Mouse (Mus musculus) stomach, embryonic 14.5 days (tissue): Measurements from ENCODE around the gene Degs1. TPM values are rescaled to one million over a fixed set of nuclear protein-coding genes. Genes with fewer than 3 reads are reported as not detected.
A peak's percentile ranks its signal among the peaks of the same experiment; 100 is the strongest.

ENCODE experiments used
- ATAC-seq: fragments of 200-750 bp; cut with Nextera tagmentation; 2 replicates; pipeline ENCODE4 v1.8.0; 2017; ENCODE audit warnings: low read depth, moderate TSS enrichment; ENCODE audit not compliant: insufficient number of reproducible peaks, insufficient read depth, low FRiP score
- H3K27ac ChIP-seq: fragments of 300-500 bp; sonication (generic); 2 replicates; pipeline ENCODE4 v1.5.1; 2014; ENCODE audit warnings: mild to moderate bottlenecking, low read length, moderate library complexity, mixed read lengths
- H3K27me3 ChIP-seq: fragments of 300-500 bp; sonication (generic); 2 replicates; pipeline ENCODE4 v1.6.1; 2014; ENCODE audit warnings: low read length, control low read depth, mixed read lengths; ENCODE audit not compliant: control insufficient read depth, insufficient read depth
- H3K36me3 ChIP-seq: fragments of 300-500 bp; sonication (generic); 2 replicates; pipeline ENCODE4 v1.6.1; 2014; ENCODE audit warnings: mild to moderate bottlenecking, control low read depth, low read length, moderate library complexity, mixed read lengths; ENCODE audit not compliant: control insufficient read depth, insufficient read depth
- H3K4me1 ChIP-seq: fragments of 300-500 bp; sonication (generic); 2 replicates; pipeline ENCODE4 v1.6.1; 2014; ENCODE audit warnings: low read length, control low read depth, mixed read lengths; ENCODE audit not compliant: control insufficient read depth, insufficient read depth
- H3K4me2 ChIP-seq: fragments of 300-500 bp; sonication (generic); replicated peaks from 2 replicates; pipeline ENCODE4 v1.6.1; 2014; ENCODE audit warnings: low read depth, low read length, control low read depth
- H3K4me3 ChIP-seq: fragments of 300-500 bp; sonication (generic); 2 replicates; pipeline ENCODE4 v1.5.1; 2014; ENCODE audit warnings: low read depth, low read length, control low read depth
- H3K9ac ChIP-seq: fragments of 300-500 bp; sonication (generic); replicated peaks from 2 replicates; pipeline ENCODE4 v1.6.1; 2014; ENCODE audit warnings: low read depth, mild to moderate bottlenecking, control low read depth, low read length, moderate library complexity, mixed read lengths
- H3K9me3 ChIP-seq: fragments of 300-500 bp; sonication (generic); 2 replicates; pipeline ENCODE4 v1.6.1; 2016; ENCODE audit warnings: low read depth, low read length, control low read depth; ENCODE audit not compliant: control insufficient read depth
- WGBS: fragments of 180-500 bp; shearing (Covaris S2); extraction: QIAGEN DNeasy Blood & Tissue Kit; methylation state at CpG from one replicate; pipeline ENCODE4 v1.1.7; 2014; 5-methylcytosine and 5-hydroxymethylcytosine counted together
- polyA plus RNA-seq: library from polyadenylated mRNA; unstranded; fragments of >200 nt; fragmentation: Nextera tagmentation; extraction: Ambion mirVana; gene quantifications from 2 replicates; pipeline ENCODE4 v1.2.1, GENCODE M21; 2014

Gene Degs1
- polyA plus RNA-seq, 1 experiment from 2014 or later: 119 TPM

GRCm38 (mm10) chr1:182275109-182275508 lies 7.5 kb downstream of the Degs1 start:
- Histone ChIP-seq H3K9me3 (no peaks in the 10 kb centered on the region), H3K4me1 (no peaks in the 10 kb centered on the region), H3K9ac (no peak overlapping the region), H3K4me3 (no peak overlapping the region), H3K27me3 (no peaks in the 10 kb centered on the region), H3K4me2 (no peak overlapping the region), H3K36me3 (peaks cover 35% of the 10 kb centered on the region), H3K27ac (no peak overlapping the region)
- no peak for ATAC-seq
- WGBS: 81% methylated on average over 6 of the region's 6 CpGs

- no peaks in the 10 kb centered on the region for H3K27me3 ChIP-seq
- peaks cover 13% of the 10 kb centered on the region for H3K36me3 ChIP-seq
- no peak overlapping the region for H3K4me2 ChIP-seq
- 77% methylated on average over 5 of the region's 5 CpGs for WGBS
- no peak overlapping the region for H3K4me3 ChIP-seq
- no peak for ATAC-seq
- H3K4me1 ChIP-seq: no peaks in the 10 kb centered on the region
- no peaks in the 10 kb centered on the region for H3K9me3 ChIP-seq
- no peak overlapping the region for H3K9ac ChIP-seq
- no peak overlapping the region for H3K27ac ChIP-seq
These were observed 11.0 kb downstream of the Degs1 start for GRCm38 (mm10) chr1:182271632-182272031.

GRCm38 (mm10) chr1:182271130-182271529 lies 11.5 kb downstream of the Degs1 start:
- H3K36me3 ChIP-seq: peaks cover 9% of the 10 kb centered on the region
- WGBS: 86% methylated on average over 5 of the region's 5 CpGs

GRCm38 (mm10) chr1:182268317-182268716 lies 14.3 kb downstream of the Degs1 start:
- Histone ChIP-seq H3K9ac (no peak overlapping the region), H3K4me1 (no peaks in the 10 kb centered on the region), H3K4me3 (no peak overlapping the region), H3K27me3 (no peaks in the 10 kb centered on the region), H3K9me3 (no peaks in the 10 kb centered on the region), H3K4me2 (no peak overlapping the region), H3K27ac (no peak overlapping the region), H3K36me3 (no peaks in the 10 kb centered on the region)
- 62% methylated on average over 4 of the region's 4 CpGs for WGBS
- ATAC-seq: no peak

More at GRCm38 (mm10) chr1:182271130-182271529, 11.5 kb downstream of the Degs1 start:
- H3K9me3 ChIP-seq: no peaks in the 10 kb centered on the region
- no peak overlapping the region for H3K27ac ChIP-seq
- H3K4me2 ChIP-seq: no peak overlapping the region
- no peak overlapping the region for H3K4me3 ChIP-seq
- no peak for ATAC-seq
- H3K4me1 ChIP-seq: no peaks in the 10 kb centered on the region
- no peak overlapping the region for H3K9ac ChIP-seq
- no peaks in the 10 kb centered on the region for H3K27me3 ChIP-seq

- Histone ChIP-seq H3K36me3 (no peaks in the 10 kb centered on the region), H3K9ac (no peak overlapping the region), H3K4me3 (no peak overlapping the region), H3K4me2 (no peak overlapping the region), H3K9me3 (no peaks in the 10 kb centered on the region), H3K27ac (no peak overlapping the region), H3K27me3 (no peaks in the 10 kb centered on the region), H3K4me1 (no peaks in the 10 kb centered on the region)
- no peak for ATAC-seq
- WGBS: 76% methylated on average over 11 of the region's 11 CpGs
These were observed 16.5 kb downstream of the Degs1 start for GRCm38 (mm10) chr1:182266028-182266525.

GRCm38 (mm10) chr1:182256041-182256680 lies 26.4 kb downstream of the Degs1 start:
- Histone ChIP-seq H3K27me3 (no peaks in the 10 kb centered on the region), H3K9ac (no peak overlapping the region), H3K36me3 (no peaks in the 10 kb centered on the region), H3K4me1 (no peaks in the 10 kb centered on the region), H3K27ac (peak overlapping the region; percentile 67; the same call in 1 of the 2 replicates), H3K9me3 (no peaks in the 10 kb centered on the region), H3K4me2 (no peak overlapping the region), H3K4me3 (no peak overlapping the region)
- peak; percentile 84 for ATAC-seq
- WGBS: 69% methylated on average over 11 of the region's 11 CpGs

GRCm38 (mm10) chr1:182255031-182255430 lies 27.6 kb downstream of the Degs1 start:
- no peak overlapping the region for H3K4me3 ChIP-seq
- 67% methylated on average over 11 of the region's 11 CpGs for WGBS
- ATAC-seq: no peak
- no peak overlapping the region for H3K27ac ChIP-seq
- H3K4me1 ChIP-seq: no peaks in the 10 kb centered on the region
- H3K27me3 ChIP-seq: no peaks in the 10 kb centered on the region
- H3K4me2 ChIP-seq: no peak overlapping the region
- H3K9ac ChIP-seq: no peak overlapping the region
- no peaks in the 10 kb centered on the region for H3K36me3 ChIP-seq
- no peaks in the 10 kb centered on the region for H3K9me3 ChIP-seq

GRCm38 (mm10) chr1:182254618-182255017 lies 28.0 kb downstream of the Degs1 start:
- WGBS: 89% methylated on average over 8 of the region's 8 CpGs
- ATAC-seq: no peak
- H3K9me3 ChIP-seq: no peaks in the 10 kb centered on the region
- H3K4me3 ChIP-seq: no peak overlapping the region
- no peaks in the 10 kb centered on the region for H3K36me3 ChIP-seq
- no peaks in the 10 kb centered on the region for H3K27me3 ChIP-seq
- H3K9ac ChIP-seq: no peak overlapping the region
- no peaks in the 10 kb centered on the region for H3K4me1 ChIP-seq
- no peak overlapping the region for H3K27ac ChIP-seq
- no peak overlapping the region for H3K4me2 ChIP-seq
